19 mouse cellular contexts compared by ENCODE assay signal in genomic region chr12:80415100-80415499, GRCm38 (mm10).
"Had no signal": no experiment of that assay in that cellular context is flagged by ENCODE, and none has a peak within 500 bp of the region (broad histone marks: within the 10 kb centered on the region; RNA-seq: fewer than 3 reads in every experiment).

No protein-coding gene starts in this region.

- H3K9ac ChIP-seq: lung, embryonic 14.5 days; midbrain, embryonic 12.5 days; neural tube, embryonic 13.5 days; neural tube, embryonic 15.5 days had no signal

- H3K27me3 ChIP-seq: midbrain, embryonic 12.5 days; neural tube, embryonic 13.5 days; neural tube, embryonic 15.5 days had no signal

- H3K9me3 ChIP-seq: neural tube, embryonic 15.5 days had no signal

- H3K4me1 ChIP-seq: midbrain, embryonic 10.5 days; midbrain, embryonic 12.5 days; neural tube, embryonic 13.5 days; neural tube, embryonic 15.5 days had no signal

- H3K27ac ChIP-seq: midbrain, embryonic 10.5 days; midbrain, embryonic 12.5 days; neural tube, embryonic 13.5 days; neural tube, embryonic 15.5 days had no signal

- ATAC-seq: midbrain, embryonic 16.5 days had no signal

- DNase-seq: lung, adult 18-20 months; lung, embryonic 14.5 days; lung, postnatal 10 days; lung, postnatal 4 days; midbrain, embryonic 14.5 days; retina, postnatal 1 day; right cerebral cortex, adult 18-20 months; right cerebral cortex, postnatal 25 days; right cerebral cortex, postnatal 4 days; spleen, adult 18-20 months; thymus, adult 18-20 months; thymus, postnatal 14 days; thymus, postnatal 36 days had no signal

- H3K4me3 ChIP-seq: midbrain, embryonic 10.5 days; midbrain, embryonic 12.5 days; myocyte; neural tube, embryonic 13.5 days; neural tube, embryonic 15.5 days had no signal

- H3K4me2 ChIP-seq: lung, embryonic 14.5 days; midbrain, embryonic 12.5 days; neural tube, embryonic 13.5 days; neural tube, embryonic 15.5 days had no signal
